ENCODE assay signal across 18 mouse cellular contexts in the genomic region with DNA sequence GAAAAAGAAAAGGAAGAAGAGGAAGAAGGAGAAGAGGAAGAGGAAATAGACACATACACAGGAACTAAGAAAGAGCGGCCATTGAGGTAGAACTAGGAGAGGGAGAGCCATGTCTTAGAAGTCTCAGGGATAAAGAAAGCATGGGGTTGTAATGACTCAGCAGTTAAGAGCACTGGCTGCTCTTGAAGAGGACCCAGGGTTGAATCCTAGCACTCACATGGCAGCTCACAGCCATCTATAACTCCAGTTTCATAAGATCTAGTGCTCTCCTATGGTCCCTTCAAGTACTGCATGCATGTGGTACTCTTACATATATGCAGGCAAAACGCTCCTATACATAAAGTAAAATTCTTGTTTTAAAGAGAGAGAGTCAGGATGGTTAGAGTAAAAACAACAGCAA. TPM values are rescaled to one million over a fixed set of nuclear protein-coding genes. Genes with fewer than 3 reads are reported as not detected.
DNase-seq lines count a peak whose midpoint lies in the region; ATAC-seq and TF ChIP-seq lines count a peak whose summit lies in the region.
"Had no signal": no experiment of that assay in that cellular context is flagged by ENCODE, and none has a peak within 500 bp of the region (broad histone marks: within the 10 kb centered on the region; RNA-seq: fewer than 3 reads in every experiment).

No protein-coding gene starts in this region.

- H3K9ac ChIP-seq in forebrain, postnatal 0 days: no peak overlapping the region
- no peak overlapping the region for H3K9ac ChIP-seq in forebrain, embryonic 12.5 days
- H3K9ac ChIP-seq in ES-E14 (ENCODE audit: insufficient read depth, low read depth, low read length, poor library complexity, severe bottlenecking): no peak overlapping the region
- H3K9ac ChIP-seq: forebrain, embryonic 13.5 days; heart, embryonic 12.5 days; liver, postnatal 0 days had no signal

- H3K27me3 ChIP-seq in forebrain, postnatal 0 days (ENCODE audit: insufficient read depth, low read length): no peaks in the 10 kb centered on the region
- no peaks in the 10 kb centered on the region for H3K27me3 ChIP-seq in forebrain, embryonic 12.5 days
- H3K27me3 ChIP-seq: forebrain, embryonic 13.5 days; heart, embryonic 12.5 days; hindbrain, embryonic 13.5 days; neural tube, embryonic 13.5 days had no signal

- H3K4me3 ChIP-seq in forebrain, postnatal 0 days (ENCODE audit: low read depth, low read length): no peak overlapping the region
- H3K4me3 ChIP-seq in forebrain, embryonic 12.5 days (replicated peaks): no peak overlapping the region
- no peak overlapping the region for H3K4me3 ChIP-seq in ES-E14 (ENCODE audit: insufficient read depth in 1 of 2, low read depth in 1 of 2, low read length in 2 of 2, poor library complexity in 1 of 2, severe bottlenecking in 1 of 2)
- H3K4me3 ChIP-seq: forebrain, embryonic 13.5 days; heart, embryonic 12.5 days; limb, embryonic 10.5 days had no signal

- no peaks in the 10 kb centered on the region for H3K9me3 ChIP-seq in forebrain, postnatal 0 days (ENCODE audit: low read length)
- H3K9me3 ChIP-seq in forebrain, embryonic 12.5 days: no peaks in the 10 kb centered on the region
- no peaks in the 10 kb centered on the region for H3K9me3 ChIP-seq in ES-E14 (ENCODE audit: control insufficient read depth, insufficient read depth, low read depth, low read length)
- H3K9me3 ChIP-seq: forebrain, embryonic 13.5 days; hindbrain, embryonic 13.5 days; limb, embryonic 10.5 days had no signal

- H3K27ac ChIP-seq in forebrain, postnatal 0 days (ENCODE audit: low read depth, low read length): no peak overlapping the region
- H3K27ac ChIP-seq in forebrain, embryonic 12.5 days: no peak overlapping the region
- H3K27ac ChIP-seq in ES-E14 (ENCODE audit: insufficient read depth, low read depth, low read length, poor library complexity, severe bottlenecking): no peak overlapping the region
- H3K27ac ChIP-seq: forebrain, embryonic 13.5 days; limb, embryonic 10.5 days had no signal

- 94% methylated on average over 2 of the region's 2 CpGs for WGBS in forebrain, postnatal 0 days
- WGBS in forebrain, embryonic 12.5 days: 81% methylated on average over 2 of the region's 2 CpGs

- H3K4me2 ChIP-seq in forebrain, postnatal 0 days (ENCODE audit: low read depth): no peak overlapping the region
- H3K4me2 ChIP-seq in forebrain, embryonic 12.5 days: no peak overlapping the region

- no peak for DNase-seq in forebrain, postnatal 0 days
- DNase-seq in lung, postnatal 36 days: peak; percentile 23
- no peak for DNase-seq in lung, postnatal 25 days (ENCODE audit: low spot score)
- no peak for DNase-seq in ES-E14 (ENCODE audit: low read depth, low spot score)
- no peak for DNase-seq in kidney, adult 18-20 months
- no peak for DNase-seq in cerebellum, adult 11 months
- DNase-seq: heart, postnatal 14 days; kidney, postnatal 10 days; liver, postnatal 0 days; lung, postnatal 10 days had no signal

- in situ Hi-C loops in ES-E14 (cut with MboI; ENCODE audit: low sequenced_read_pairs in 2 of 2, unreplicated experiment in 2 of 2): loop anchor here in 1 of 2 experiments (10.0 kb wide), 1 partner anchor 399 kb away; no protein-coding TSS in a partner anchor

- 0 out of 2 replicates have a peak, but pooled peaks cover 5% of the 10 kb centered on the region for H3K4me1 ChIP-seq in forebrain, postnatal 0 days (ENCODE audit: insufficient read depth)
- peaks cover 16% of the 10 kb centered on the region for H3K4me1 ChIP-seq in forebrain, embryonic 12.5 days
- peaks cover 0 to 5% of the 10 kb centered on the region in 2 experiments; a peak in 1 of 4 replicates for H3K4me1 ChIP-seq in ES-E14 (ENCODE audit: control insufficient read depth in 2 of 2, insufficient read depth in 2 of 2, low read length in 2 of 2, poor library complexity in 1 of 2)

- no peak for ATAC-seq in forebrain, postnatal 0 days
- ATAC-seq in forebrain, embryonic 12.5 days (ENCODE audit: low FRiP score): no peak
- 0 out of 2 replicates have a peak, but pooled peaks have one; percentile 21 for ATAC-seq in megakaryocyte-erythroid progenitor cell, adult 5-6 weeks (replicated peaks; ENCODE audit: low FRiP score, low TSS enrichment, poor library complexity, severe bottlenecking)
- ATAC-seq: forebrain, embryonic 13.5 days; intestine, embryonic 16.5 days; liver, postnatal 0 days had no signal

- peak; percentile 14; the same call in 1 of the 2 replicates for TF ChIP-seq CTCF in forebrain, postnatal 0 days (IDR thresholded peaks at IDR 0.05; ENCODE audit: low read depth)

- H3K36me3 ChIP-seq in forebrain, postnatal 0 days (ENCODE audit: insufficient read depth): peaks cover 10% of the 10 kb centered on the region; the same call in 1 of the 2 replicates
- peaks cover 13% of the 10 kb centered on the region for H3K36me3 ChIP-seq in forebrain, embryonic 12.5 days (replicated peaks)
- peaks cover 2% of the 10 kb centered on the region; the same call in 1 of the 2 replicates for H3K36me3 ChIP-seq in ES-E14 (ENCODE audit: control insufficient read depth, insufficient read depth, low read length, poor library complexity, severe bottlenecking)

TF ChIP-seq in ES-E14, 5 proteins besides CTCF, POLR2A, EP300 and RAD21:
- TF ChIP-seq MAFK (IDR thresholded peaks at IDR 0.05; ENCODE audit: insufficient read depth, low read depth, low read length) (peak; percentile 56), ZC3H11A (IDR thresholded peaks at IDR 0.05; ENCODE audit: borderline replicate concordance, low read depth, low read length) (no peak)
TF ChIP-seq in ES-E14: peak in this region for 1.

RNA-seq across cellular contexts. Expression of gene Idnk, which starts 1.4 kb away (rescaled TPM):
- 20.0 and 26.0 TPM in 2 replicates for total RNA-seq in forebrain, postnatal 0 days (2014; rRNA removed)
- 46.9 and 49.9 TPM in 2 replicates for polyA plus RNA-seq in forebrain, postnatal 0 days (2015; fragmentation: Nextera tagmentation; extraction: Ambion mirVana)
- polyA plus RNA-seq in forebrain, embryonic 12.5 days (2016; fragmentation: Nextera tagmentation; extraction: Ambion mirVana): 54.7 and 59.5 TPM in 2 replicates
- 9.6 and 11.3 TPM in 2 replicates for total RNA-seq in ES-E14 (2012; rRNA removed)
- total RNA-seq in megakaryocyte-erythroid progenitor cell, adult 5-6 weeks (2014; fragmentation: Nextera tagmentation): 28.7 and 32.6 TPM in 2 replicates
- 29.1 and 43.7 TPM in 2 replicates for total RNA-seq in megakaryocyte-erythroid progenitor cell, adult 5-6 weeks (2017)

RNA-seq across cellular contexts. Expression of gene Hnrnpa0, which starts 27.7 kb away (rescaled TPM):
- total RNA-seq in forebrain, postnatal 0 days (2014; rRNA removed): 197 and 234 TPM in 2 replicates
- polyA plus RNA-seq in forebrain, postnatal 0 days (2015; fragmentation: Nextera tagmentation; extraction: Ambion mirVana): 76.5 and 86.6 TPM in 2 replicates
- 69.5 and 75.3 TPM in 2 replicates for polyA plus RNA-seq in forebrain, embryonic 12.5 days (2016; fragmentation: Nextera tagmentation; extraction: Ambion mirVana)
- total RNA-seq in ES-E14 (2012; rRNA removed): 84.4 and 93.8 TPM in 2 replicates
- 113 and 115 TPM in 2 replicates for total RNA-seq in megakaryocyte-erythroid progenitor cell, adult 5-6 weeks (2014; fragmentation: Nextera tagmentation)
- total RNA-seq in megakaryocyte-erythroid progenitor cell, adult 5-6 weeks (2017): 88.6 and 91.6 TPM in 2 replicates

RNA-seq across cellular contexts. Expression of gene Klhl3, which starts 42.6 kb away (rescaled TPM):
- 11.9 and 12.2 TPM in 2 replicates for total RNA-seq in forebrain, postnatal 0 days (2014; rRNA removed)
- polyA plus RNA-seq in forebrain, postnatal 0 days (2015; fragmentation: Nextera tagmentation; extraction: Ambion mirVana): 7.6 and 12.6 TPM in 2 replicates
- polyA plus RNA-seq in forebrain, embryonic 12.5 days (2016; fragmentation: Nextera tagmentation; extraction: Ambion mirVana): 3.9 and 4.3 TPM in 2 replicates
- 0.63 and 0.67 TPM in 2 replicates for total RNA-seq in ES-E14 (2012; rRNA removed)
- total RNA-seq in megakaryocyte-erythroid progenitor cell, adult 5-6 weeks (2014; fragmentation: Nextera tagmentation): 0.07 TPM in 1 of 2 replicates, not detected in the other
- 0.38 TPM in 1 of 2 replicates, not detected in the other for total RNA-seq in megakaryocyte-erythroid progenitor cell, adult 5-6 weeks (2017)

RNA-seq across cellular contexts. Expression of gene Ubqln1, which starts 59.4 kb away (rescaled TPM):
- 125 and 172 TPM in 2 replicates for total RNA-seq in forebrain, postnatal 0 days (2014; rRNA removed)
- 85.9 and 118 TPM in 2 replicates for polyA plus RNA-seq in forebrain, postnatal 0 days (2015; fragmentation: Nextera tagmentation; extraction: Ambion mirVana)
- polyA plus RNA-seq in forebrain, embryonic 12.5 days (2016; fragmentation: Nextera tagmentation; extraction: Ambion mirVana): 162 and 172 TPM in 2 replicates
- total RNA-seq in ES-E14 (2012; rRNA removed): 60.2 and 91.7 TPM in 2 replicates
- total RNA-seq in megakaryocyte-erythroid progenitor cell, adult 5-6 weeks (2014; fragmentation: Nextera tagmentation): 72.5 and 79.4 TPM in 2 replicates
- 76.5 and 87.6 TPM in 2 replicates for total RNA-seq in megakaryocyte-erythroid progenitor cell, adult 5-6 weeks (2017)
